Mouse (Mus musculus): ENCODE data around the gene Dnmt3c. TPM values are rescaled to one million over a fixed set of nuclear protein-coding genes. Genes with fewer than 3 reads are reported as not detected.

Dnmt3c gene
- polyA plus RNA-seq, 1 experiment from 2014 or later, result 0.10 TPM

DNA sequence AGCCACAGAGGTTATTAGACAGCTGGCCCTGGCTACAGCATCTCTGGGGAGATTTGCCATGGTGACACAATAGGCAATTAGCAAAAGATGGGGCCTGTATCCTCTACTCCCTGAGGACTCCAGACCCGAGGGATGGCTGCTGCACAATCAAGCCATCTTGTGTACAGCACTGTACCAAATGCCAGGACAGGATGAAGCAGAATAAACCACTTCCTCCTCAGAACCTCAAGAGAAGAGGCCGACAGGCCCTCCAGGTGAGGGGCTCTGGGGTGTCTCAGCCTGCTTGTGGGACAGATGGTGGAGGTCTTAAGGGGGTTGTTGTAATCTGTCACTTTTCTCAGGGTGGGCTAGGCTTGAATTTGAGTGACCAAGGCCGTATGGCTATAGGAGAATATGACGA is 37.6 kb downstream of the Dnmt3c start:
- no peak overlapping the region for H3K4me3 ChIP-seq
- no peaks in the 10 kb centered on the region for H3K36me3 ChIP-seq
- no peak for DNase-seq (ENCODE audit: low spot score)
- no peaks in the 10 kb centered on the region for H3K9me3 ChIP-seq
- no peaks in the 10 kb centered on the region for H3K4me1 ChIP-seq
- H3K27me3 ChIP-seq (ENCODE audit: insufficient read depth, poor library complexity, severe bottlenecking), result no peaks in the 10 kb centered on the region
- H3K27ac ChIP-seq, result no peak overlapping the region
- WGBS, result 66% methylated on average over 4 of the region's 4 CpGs

DNA sequence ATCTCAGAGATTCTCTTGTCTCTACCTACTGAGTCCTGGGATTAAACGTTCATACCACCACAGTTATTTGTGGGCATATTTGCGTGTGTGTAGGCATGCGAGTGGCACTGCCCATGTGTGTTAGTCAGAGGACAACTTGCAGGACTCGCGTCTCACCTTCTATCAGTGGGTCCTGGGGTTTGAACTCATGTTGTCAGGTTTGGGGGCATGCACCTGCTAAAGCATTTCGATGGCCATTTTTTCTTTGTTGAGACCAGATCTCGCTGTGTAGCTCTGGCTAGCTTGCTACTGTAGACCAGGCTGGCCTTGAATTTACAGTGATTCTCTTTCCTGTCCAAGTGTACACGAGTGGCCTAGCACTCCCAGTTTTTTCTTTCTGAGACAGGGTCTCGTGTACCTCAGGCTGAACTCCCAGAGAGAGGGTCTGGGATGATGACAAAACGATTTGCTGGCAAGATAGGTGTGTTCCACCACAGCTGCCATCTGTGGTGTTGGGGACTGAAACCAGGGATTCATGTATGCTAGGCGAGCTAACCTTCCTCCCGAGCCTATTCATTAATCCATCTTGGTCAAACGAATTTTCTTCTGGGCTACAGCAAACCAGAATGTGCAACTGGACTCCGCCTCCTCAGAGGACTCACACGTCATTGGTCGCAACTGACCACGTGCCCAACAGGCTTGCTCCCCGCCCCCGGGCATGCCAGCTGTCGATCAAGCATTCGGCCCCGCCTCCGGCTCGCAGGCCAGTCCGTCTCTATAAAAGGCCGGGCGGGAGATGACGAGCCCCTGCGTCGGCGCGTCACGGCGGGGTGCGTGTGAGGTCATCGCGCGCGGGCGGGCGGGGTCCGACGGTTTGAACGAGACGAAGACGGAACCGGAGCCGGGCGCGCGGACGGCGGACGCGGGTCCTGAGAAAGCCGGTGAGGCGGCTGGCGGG is 44.3 kb downstream of the Dnmt3c start, which contains the start of gene Mapre1:
TSS of gene Mapre1 (plus strand) at position 775 of the 937 bp plus-strand sequence.
- H3K27me3 ChIP-seq (ENCODE audit: insufficient read depth, poor library complexity, severe bottlenecking), result no peaks in the 10 kb centered on the region
- 9% methylated on average over 58 of the region's 58 CpGs for WGBS
- H3K36me3 ChIP-seq, result 0 out of 2 replicates have a peak, but pooled peaks cover 3% of the 10 kb centered on the region
- H3K27ac ChIP-seq, result peak within 1 kb of the TSS; percentile 100
- peaks cover 32% of the 10 kb centered on the region for H3K4me1 ChIP-seq
- DNase-seq (ENCODE audit: low spot score), result peak; percentile 100
- no peaks in the 10 kb centered on the region for H3K9me3 ChIP-seq
- peak within 1 kb of the TSS; percentile 90 for H3K4me3 ChIP-seq

- Histone ChIP-seq H3K27me3 (ENCODE audit: insufficient read depth, poor library complexity, severe bottlenecking) (no peaks in the 10 kb centered on the region), H3K4me1 (peaks cover 32% of the 10 kb centered on the region), H3K4me3 (peak overlapping the region; percentile 90), H3K36me3 (peaks cover 8% of the 10 kb centered on the region), H3K9me3 (no peaks in the 10 kb centered on the region), H3K27ac (peak overlapping the region; percentile 100)
- under 1% methylated on average over 45 of the region's 56 CpGs for WGBS
- peak; percentile 91 for DNase-seq (ENCODE audit: low spot score)
Measured at GRCm38 (mm10) chr2:153741437-153742065, 45.1 kb downstream of the Dnmt3c start.

- Histone ChIP-seq H3K27ac (no peak overlapping the region), H3K9me3 (no peaks in the 10 kb centered on the region), H3K4me1 (peaks cover 22% of the 10 kb centered on the region), H3K4me3 (no peak overlapping the region), H3K36me3 (peaks cover 36% of the 10 kb centered on the region), H3K27me3 (ENCODE audit: insufficient read depth, poor library complexity, severe bottlenecking) (no peaks in the 10 kb centered on the region)
- no peak for DNase-seq (ENCODE audit: low spot score)
Measured at GRCm38 (mm10) chr2:153747994-153748393, 51.5 kb downstream of the Dnmt3c start.

DNA sequence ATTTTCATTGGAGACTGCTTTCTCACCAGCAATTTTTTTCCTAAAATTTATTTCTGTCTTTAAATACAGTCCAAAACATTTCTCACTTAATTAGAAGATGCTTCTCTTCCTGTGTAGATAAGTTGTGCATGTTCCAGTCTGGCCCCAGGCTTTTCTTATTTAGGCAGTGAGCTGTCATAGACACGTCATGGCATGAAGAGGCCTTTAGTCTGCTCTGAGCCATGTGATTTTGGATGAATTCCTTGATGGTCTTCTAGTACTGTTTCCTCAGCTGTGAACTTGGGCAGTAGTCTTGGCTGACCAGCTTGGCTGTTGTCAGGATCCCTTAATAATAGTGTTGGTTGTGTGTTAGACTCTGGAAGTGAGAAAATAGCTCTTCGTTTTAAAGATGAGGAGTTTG is 53.9 kb downstream of the Dnmt3c start:
- DNase-seq (ENCODE audit: low spot score), result no peak
- WGBS, result 79% methylated on average over 2 of the region's 2 CpGs
- peaks cover 38% of the 10 kb centered on the region for H3K36me3 ChIP-seq
- no peak overlapping the region for H3K4me3 ChIP-seq
- no peak overlapping the region for H3K27ac ChIP-seq
- H3K9me3 ChIP-seq, result no peaks in the 10 kb centered on the region
- no peaks in the 10 kb centered on the region for H3K27me3 ChIP-seq (ENCODE audit: insufficient read depth, poor library complexity, severe bottlenecking)
- H3K4me1 ChIP-seq, result peaks cover 5% of the 10 kb centered on the region; the same call in 1 of the 2 replicates

DNA sequence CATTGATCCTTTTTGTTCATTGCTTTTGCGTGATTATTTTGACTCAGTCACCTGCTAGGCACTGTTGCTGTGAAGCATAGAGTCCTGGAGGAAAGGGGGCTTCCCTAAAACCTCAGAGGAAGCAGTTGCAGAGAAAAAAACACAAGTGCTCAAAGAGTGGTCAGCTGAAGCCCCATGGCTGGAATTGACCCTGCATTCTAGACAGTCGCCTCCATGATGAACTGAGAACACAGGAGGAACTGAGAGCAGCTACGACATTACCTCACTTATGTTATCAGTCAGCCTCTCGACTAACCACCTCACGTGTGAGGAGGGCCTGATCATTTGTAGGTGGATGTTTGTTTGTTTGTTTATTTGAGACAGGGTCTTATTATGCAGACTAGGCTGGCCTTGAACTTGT is 65.7 kb downstream of the Dnmt3c start:
- Histone ChIP-seq H3K27me3 (ENCODE audit: insufficient read depth, poor library complexity, severe bottlenecking) (no peaks in the 10 kb centered on the region), H3K27ac (0 out of 2 replicates have a peak overlapping the region, but pooled peaks have one; percentile 16), H3K4me3 (no peak overlapping the region), H3K9me3 (no peaks in the 10 kb centered on the region), H3K36me3 (peaks cover 95% of the 10 kb centered on the region), H3K4me1 (peaks cover 17% of the 10 kb centered on the region)
- WGBS, result 59% methylated on average over 5 of the region's 5 CpGs
- DNase-seq (ENCODE audit: low spot score), result no peak

- Histone ChIP-seq H3K4me1 (no peaks in the 10 kb centered on the region), H3K4me3 (no peak overlapping the region), H3K9me3 (no peaks in the 10 kb centered on the region), H3K36me3 (peaks cover 72% of the 10 kb centered on the region), H3K27me3 (ENCODE audit: insufficient read depth, poor library complexity, severe bottlenecking) (no peaks in the 10 kb centered on the region), H3K27ac (no peak overlapping the region)
- WGBS, result 68% methylated on average over 6 of the region's 6 CpGs
- DNase-seq (ENCODE audit: low spot score), result no peak
Measured at GRCm38 (mm10) chr2:153767484-153767883, 71.0 kb downstream of the Dnmt3c start.

DNA sequence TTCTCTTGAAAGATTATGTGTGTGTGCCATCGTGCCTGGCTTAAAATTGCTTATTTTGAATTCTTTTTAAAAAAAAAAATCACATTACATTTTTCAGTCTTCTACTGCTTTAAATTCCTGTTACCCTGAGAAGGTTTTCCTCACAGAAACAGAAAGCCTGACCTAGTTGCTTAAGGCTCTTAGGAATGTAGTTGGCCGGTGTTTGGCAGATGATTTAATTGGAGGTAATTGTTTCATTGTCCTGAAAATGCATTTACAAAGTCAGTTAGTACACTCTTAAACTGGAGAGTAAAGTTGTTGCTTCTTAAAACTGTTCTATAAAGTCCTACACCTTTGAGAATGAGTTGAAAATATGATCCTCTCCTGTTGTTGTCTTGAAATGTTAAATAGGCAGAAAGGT is 72.4 kb downstream of the Dnmt3c start:
- 94% methylated on average over 2 of the region's 2 CpGs for WGBS
- H3K4me3 ChIP-seq, result no peak overlapping the region
- peaks cover 71% of the 10 kb centered on the region for H3K36me3 ChIP-seq
- no peaks in the 10 kb centered on the region for H3K9me3 ChIP-seq
- DNase-seq (ENCODE audit: low spot score), result no peak
- H3K27ac ChIP-seq, result no peak overlapping the region
- H3K27me3 ChIP-seq (ENCODE audit: insufficient read depth, poor library complexity, severe bottlenecking), result no peaks in the 10 kb centered on the region
- H3K4me1 ChIP-seq, result no peaks in the 10 kb centered on the region

GRCm38 (mm10) chr2:153772950-153773349 is 76.5 kb downstream of the Dnmt3c start:
- no peak overlapping the region for H3K4me3 ChIP-seq
- H3K9me3 ChIP-seq, result no peaks in the 10 kb centered on the region
- 92% methylated on average over 4 of the region's 4 CpGs for WGBS
- H3K27ac ChIP-seq, result no peak overlapping the region
- DNase-seq (ENCODE audit: low spot score), result no peak
- no peaks in the 10 kb centered on the region for H3K4me1 ChIP-seq
- no peaks in the 10 kb centered on the region for H3K27me3 ChIP-seq (ENCODE audit: insufficient read depth, poor library complexity, severe bottlenecking)
- H3K36me3 ChIP-seq, result peaks cover 39% of the 10 kb centered on the region; the same call in 1 of the 2 replicates

- Histone ChIP-seq H3K27ac (no peak overlapping the region), H3K4me3 (no peak overlapping the region), H3K9me3 (no peaks in the 10 kb centered on the region), H3K27me3 (ENCODE audit: insufficient read depth, poor library complexity, severe bottlenecking) (no peaks in the 10 kb centered on the region), H3K36me3 (peaks cover 25% of the 10 kb centered on the region; the same call in 1 of the 2 replicates), H3K4me1 (peaks cover 11% of the 10 kb centered on the region)
- DNase-seq (ENCODE audit: low spot score), result no peak
- 88% methylated on average over 4 of the region's 4 CpGs for WGBS
Measured at GRCm38 (mm10) chr2:153775472-153775871, 79.0 kb downstream of the Dnmt3c start.

- Histone ChIP-seq H3K4me1 (peaks cover 11% of the 10 kb centered on the region), H3K9me3 (no peaks in the 10 kb centered on the region), H3K27me3 (ENCODE audit: insufficient read depth, poor library complexity, severe bottlenecking) (no peaks in the 10 kb centered on the region), H3K36me3 (peaks cover 6% of the 10 kb centered on the region; the same call in 1 of the 2 replicates), H3K27ac (peak overlapping the region; percentile 72; the same call in 1 of the 2 replicates), H3K4me3 (peak overlapping the region; percentile 56)
- WGBS, result 11% methylated on average over 24 of the region's 24 CpGs
- peak; percentile 92 for DNase-seq (ENCODE audit: low spot score)
Measured at GRCm38 (mm10) chr2:153778638-153779362, 82.3 kb downstream of the Dnmt3c start.
